Mouse (Mus musculus): ENCODE data around the gene Rsu1.

- TF ChIP-seq CTCF (IDR thresholded peaks at IDR 0.05), result peak; percentile 22; the same call in 1 of the 2 replicates
- TF ChIP-seq POLR2A (IDR thresholded peaks at IDR 0.05; ENCODE audit: insufficient read depth, low read depth, low read length), result no peak
Measured at GRCm38 (mm10) chr2:13192157-13192556, 79.1 kb downstream of the Rsu1 start.
